Mouse (Mus musculus): ENCODE results near the gene Tcirg1. TPM values are rescaled to one million over a fixed set of nuclear protein-coding genes. Genes with fewer than 3 reads are reported as not detected.

Gene Tcirg1
- polyA plus RNA-seq (2017; shearing (Covaris generic)): 75.6 TPM

DNA sequence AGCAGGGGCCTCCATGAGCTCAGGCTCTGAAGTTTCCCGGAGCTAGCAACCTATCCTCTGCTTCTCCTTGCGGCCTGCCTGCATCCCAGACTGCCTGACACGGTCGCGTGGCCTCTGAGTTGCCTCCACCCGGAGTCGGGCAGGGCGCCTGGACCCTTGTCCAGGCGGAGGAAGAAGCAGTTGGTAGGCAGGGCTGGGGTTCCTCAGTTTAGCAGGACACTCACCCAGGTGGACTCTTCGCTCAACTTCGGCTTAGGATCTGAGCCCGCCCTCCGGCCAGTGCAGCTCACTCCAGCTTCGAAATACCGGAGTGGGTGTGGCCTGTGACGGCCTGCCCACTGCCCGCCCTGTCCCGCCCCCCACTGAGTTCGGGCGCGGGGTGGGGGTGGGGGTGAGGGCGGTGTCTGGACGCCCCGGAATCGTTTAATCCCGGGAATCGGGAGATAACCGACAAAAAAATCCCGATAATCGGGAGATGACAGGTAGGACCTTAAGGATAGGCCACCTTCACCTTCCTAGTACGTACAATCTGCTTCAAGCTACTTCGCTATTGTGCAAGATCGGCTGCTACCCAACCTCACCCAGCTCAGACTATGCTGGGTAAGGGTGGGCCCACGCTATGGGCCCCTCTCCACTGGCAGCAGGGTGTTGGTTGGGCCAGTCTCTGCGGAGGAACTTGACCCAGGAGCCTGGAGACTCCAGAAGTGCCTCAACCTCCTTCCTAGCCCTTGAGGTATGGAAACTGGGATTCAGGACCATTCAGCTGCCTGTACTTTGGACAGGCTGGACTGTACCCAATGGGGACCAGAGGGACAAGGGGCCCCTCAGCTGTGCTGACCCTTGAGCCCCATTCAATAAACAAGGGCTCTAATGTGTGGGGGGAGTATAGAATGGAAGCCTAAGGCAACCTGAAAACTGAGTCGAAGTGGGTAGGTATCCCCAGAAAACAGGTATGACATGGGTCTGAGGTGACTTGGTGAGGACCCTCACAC, at the start of gene Tcirg1:
Gene Tcirg1, minus strand, starts transcription at position 339 of the 992 bp plus-strand sequence.

DNA sequence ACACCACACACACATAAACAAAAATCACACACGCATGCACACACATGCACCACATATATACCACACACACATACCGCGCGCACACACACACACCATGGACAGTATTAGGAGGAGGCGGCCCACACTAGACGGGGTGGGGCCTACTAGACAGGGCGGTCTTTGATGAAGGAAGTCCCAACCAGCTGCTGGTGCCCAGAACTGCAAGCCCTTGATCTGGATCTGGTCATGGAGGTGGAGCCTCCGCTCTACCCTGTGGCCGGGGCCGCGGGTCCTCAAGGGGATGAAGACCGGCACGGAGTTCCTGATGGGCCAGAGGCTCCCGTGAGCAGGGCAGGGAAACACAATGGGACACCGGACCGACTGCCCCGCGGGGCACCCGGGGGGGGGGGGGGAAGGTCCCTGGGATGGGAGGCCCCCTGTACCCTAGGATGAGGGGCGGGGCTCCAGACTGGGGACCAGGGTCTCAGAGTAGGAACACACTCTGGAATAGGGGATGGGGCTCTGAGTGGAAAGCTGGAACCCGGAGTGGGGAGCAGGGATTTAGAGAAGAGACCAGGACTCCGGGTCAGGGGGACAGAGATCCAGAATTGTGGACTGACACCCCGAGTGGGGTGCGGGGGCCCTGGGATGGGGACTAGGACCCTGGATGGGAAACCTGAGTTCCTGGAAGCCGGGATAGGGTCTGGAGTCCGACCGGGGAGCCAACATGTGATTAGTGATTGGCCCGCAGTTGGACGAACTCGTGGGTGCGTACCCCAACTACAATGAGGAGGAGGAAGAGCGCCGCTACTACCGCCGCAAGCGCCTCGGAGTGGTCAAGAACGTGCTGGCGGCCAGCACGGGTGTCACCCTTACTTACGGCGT, 28.3 kb upstream of the Tcirg1 start, which contains the start of gene Unc93b1:
Gene Unc93b1, plus strand, starts transcription at position 155 of the 864 bp plus-strand sequence.

DNA sequence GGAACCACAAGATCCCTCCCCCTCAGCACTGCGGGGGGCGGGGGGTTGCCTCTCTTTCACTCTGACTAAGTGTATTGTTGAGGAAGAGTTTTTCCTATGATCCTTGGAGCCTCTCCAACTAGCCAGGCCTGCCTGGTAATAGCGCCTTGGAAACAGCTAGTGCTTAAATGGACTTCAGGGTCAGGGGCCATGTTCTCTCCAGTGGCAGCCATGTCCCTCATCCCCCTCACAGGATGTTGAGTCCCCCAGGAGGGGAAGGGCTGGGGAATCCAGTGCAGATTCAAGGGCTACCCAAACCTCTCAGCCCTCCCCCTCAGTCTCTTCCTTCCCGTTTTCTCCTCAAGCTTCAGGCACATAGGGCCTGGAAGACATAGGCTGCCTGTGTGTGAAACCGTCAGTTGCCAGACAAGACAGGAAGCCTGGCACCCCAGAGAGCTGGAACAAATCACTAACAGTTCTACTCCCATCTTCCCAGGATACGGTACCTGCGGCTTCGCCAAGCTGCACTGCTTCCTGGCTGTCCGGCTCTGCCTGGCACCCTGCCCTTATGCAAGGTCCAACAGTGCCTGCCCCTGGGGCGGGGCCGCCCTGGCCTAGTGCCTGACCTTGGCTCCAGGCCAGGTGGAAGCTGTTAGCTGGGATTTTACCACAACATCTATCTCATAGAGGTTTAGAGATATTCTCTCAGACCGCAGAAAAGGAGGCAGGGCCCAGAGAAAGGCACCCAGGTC, 22.4 kb upstream of the Tcirg1 start, which contains the start of gene Aldh3b1:
Gene Aldh3b1, minus strand, starts transcription at position 598 of the 731 bp plus-strand sequence.

DNA sequence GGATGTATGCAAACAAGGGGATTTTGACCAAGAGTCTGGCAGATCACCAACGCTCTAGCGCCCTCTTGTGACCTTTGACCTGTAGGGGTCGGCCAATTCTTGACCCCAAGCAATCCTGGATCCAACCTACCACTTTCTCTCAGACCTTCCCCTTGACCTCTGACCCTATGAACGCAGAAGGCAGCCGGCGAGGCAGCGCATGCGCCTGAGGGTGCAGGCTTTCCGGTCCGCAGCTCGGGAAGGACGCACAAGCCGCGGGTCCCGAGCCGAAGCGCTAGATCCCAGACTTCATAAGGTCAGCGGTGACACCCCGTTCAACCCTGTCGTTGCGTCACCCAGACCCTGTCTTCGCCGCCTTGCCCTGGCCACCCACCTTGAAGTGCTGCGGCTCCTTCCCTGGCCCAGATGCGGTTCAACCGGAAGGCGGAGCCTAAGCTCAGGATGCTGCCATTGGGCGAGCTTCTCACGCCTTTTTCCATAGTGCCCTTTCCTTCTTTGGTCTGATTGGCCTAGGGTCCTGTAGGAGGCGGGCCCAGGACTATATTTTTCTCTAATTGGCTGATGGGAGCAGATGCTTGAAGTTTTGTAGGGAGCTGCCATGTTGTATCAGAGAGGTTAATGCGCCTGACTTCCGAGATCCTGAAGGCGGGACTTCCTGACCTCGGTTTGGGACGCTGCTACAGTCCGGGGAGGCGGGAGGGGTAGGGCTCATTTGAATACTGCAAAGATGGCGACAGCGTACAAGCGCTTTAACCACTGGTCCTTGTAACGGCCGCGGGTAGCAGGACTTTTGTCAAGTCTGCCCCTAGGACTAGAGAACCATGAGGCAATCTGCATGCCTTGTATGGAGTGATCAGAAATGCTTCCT, 5.6 kb upstream of the Tcirg1 start, which contains the start of gene Ndufs8:
Gene Ndufs8, minus strand, starts transcription at position 438 of the 868 bp plus-strand sequence.

DNA sequence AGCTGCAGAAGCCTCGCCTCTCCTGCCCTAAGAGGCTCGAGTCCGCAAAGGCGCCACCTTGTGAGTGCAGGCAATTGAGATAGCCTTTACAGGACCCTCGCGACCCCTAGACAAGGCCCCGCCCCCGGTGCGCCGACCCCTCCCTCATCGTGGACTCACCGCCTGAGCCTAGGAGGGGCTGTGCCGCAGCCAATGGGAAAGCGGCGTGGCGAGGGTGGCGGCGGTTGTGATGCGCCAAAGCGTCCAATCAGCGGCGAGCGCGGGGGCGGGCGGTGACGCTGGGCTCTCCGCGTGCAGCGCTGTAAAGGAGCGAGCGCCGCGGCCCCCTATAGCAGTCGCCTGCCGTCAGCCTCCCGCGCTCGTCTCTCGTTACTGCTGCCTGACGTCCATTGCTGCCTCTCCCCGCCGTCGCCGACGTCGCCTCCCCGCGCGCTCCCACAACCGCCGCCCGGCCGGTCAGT, 55.4 kb downstream of the Tcirg1 start, which contains the start of gene Chka:
Gene Chka, plus strand, starts transcription at position 272 of the 461 bp plus-strand sequence.

Other genes starting within 250 kb of the Tcirg1 start
- not detected for gene Lrp5, start 220.6 kb downstream of the Tcirg1 start, polyA plus RNA-seq (2017; shearing (Covaris generic))
- gene 1810055G02Rik, start 198.8 kb downstream of the Tcirg1 start, polyA plus RNA-seq (2017; shearing (Covaris generic)): 8.9 TPM
- gene Kmt5b, start 139.7 kb downstream of the Tcirg1 start, polyA plus RNA-seq (2017; shearing (Covaris generic)): 48.1 TPM
- gene Chka, start 55.4 kb downstream of the Tcirg1 start, polyA plus RNA-seq (2017; shearing (Covaris generic)): 3.3 TPM
- 209 TPM for gene Ndufs8, start 5.6 kb upstream of the Tcirg1 start, polyA plus RNA-seq (2017; shearing (Covaris generic))
- gene Aldh3b1, start 22.7 kb upstream of the Tcirg1 start, polyA plus RNA-seq (2017; shearing (Covaris generic)): 0.95 TPM
- gene Unc93b1, start 28.1 kb upstream of the Tcirg1 start, polyA plus RNA-seq (2017; shearing (Covaris generic)): 71.9 TPM
- not detected for gene Aldh3b3, start 51.5 kb upstream of the Tcirg1 start, polyA plus RNA-seq (2017; shearing (Covaris generic))
- not detected for gene Aldh3b2, start 65.2 kb upstream of the Tcirg1 start, polyA plus RNA-seq (2017; shearing (Covaris generic))
- gene Acy3, start 79.4 kb upstream of the Tcirg1 start, polyA plus RNA-seq (2017; shearing (Covaris generic)): 0.88 TPM
- not detected for gene Tbx10, start 85.6 kb upstream of the Tcirg1 start, polyA plus RNA-seq (2017; shearing (Covaris generic))
- gene Nudt8, start 93.4 kb upstream of the Tcirg1 start, polyA plus RNA-seq (2017; shearing (Covaris generic)): 12.2 TPM
- 1.6 TPM for gene Gm49405, start 93.5 kb upstream of the Tcirg1 start, polyA plus RNA-seq (2017; shearing (Covaris generic))
- gene Doc2g, start 96.2 kb upstream of the Tcirg1 start, polyA plus RNA-seq (2017; shearing (Covaris generic)): 2.9 TPM
- 167 TPM for gene Ndufv1, start 105.7 kb upstream of the Tcirg1 start, polyA plus RNA-seq (2017; shearing (Covaris generic))
- 661 TPM for gene Gstp1, start 130.9 kb upstream of the Tcirg1 start, polyA plus RNA-seq (2017; shearing (Covaris generic))
- gene Gstp2, start 138.9 kb upstream of the Tcirg1 start, polyA plus RNA-seq (2017; shearing (Covaris generic)): 1.1 TPM
- 111 TPM for gene Gstp3, start 152.4 kb upstream of the Tcirg1 start, polyA plus RNA-seq (2017; shearing (Covaris generic))
- not detected for gene Cabp2, start 174.4 kb upstream of the Tcirg1 start, polyA plus RNA-seq (2017; shearing (Covaris generic))
- 1,056 TPM for gene Cdk2ap2, start 190.0 kb upstream of the Tcirg1 start, polyA plus RNA-seq (2017; shearing (Covaris generic))
- gene Pitpnm1, start 192.9 kb upstream of the Tcirg1 start, polyA plus RNA-seq (2017; shearing (Covaris generic)): 397 TPM
- gene Aip, start 218.7 kb upstream of the Tcirg1 start, polyA plus RNA-seq (2017; shearing (Covaris generic)): 213 TPM
- gene Gpr152, start 232.7 kb upstream of the Tcirg1 start, polyA plus RNA-seq (2017; shearing (Covaris generic)): not detected
- gene Cabp4, start 236.9 kb upstream of the Tcirg1 start, polyA plus RNA-seq (2017; shearing (Covaris generic)): 0.57 TPM
- gene Coro1b, start 241.5 kb upstream of the Tcirg1 start, polyA plus RNA-seq (2017; shearing (Covaris generic)): 481 TPM
- gene Ptprcap, start 246.5 kb upstream of the Tcirg1 start, polyA plus RNA-seq (2017; shearing (Covaris generic)): 1,670 TPM

Measured in inflammation-experienced regulatory T-cells, adult 16 weeks (primary cell).